Mouse (Mus musculus) layer of hippocampus, adult 8-10 months (tissue): Measurements from ENCODE around the gene Tlr7. TPM values are rescaled to one million over a fixed set of nuclear protein-coding genes. Genes with fewer than 3 reads are reported as not detected.
"Not testable (repeated sequence)": the region's sequence is repeated elsewhere in the genome, so short reads cannot be mapped to it uniquely, and the experiment has no call there.

ENCODE experiments used
- DNase-seq, 2 experiments: peaks; one replicate each; pipeline ENCODE4 v3.0.0; 2022; ENCODE audit warnings: low spot score in 2 of 2
- total RNA-seq, 4 experiments: library from RNA; stranded (reverse); gene quantifications; 2 replicates each; pipeline ENCODE4 v1.2.4; 2022

The Tlr7 gene
- total RNA-seq: 10 to 100 TPM in 1 of 4 experiments, 1 to 10 TPM in 3; 2.7 to 14.3 (median 5.7) TPM

DNA sequence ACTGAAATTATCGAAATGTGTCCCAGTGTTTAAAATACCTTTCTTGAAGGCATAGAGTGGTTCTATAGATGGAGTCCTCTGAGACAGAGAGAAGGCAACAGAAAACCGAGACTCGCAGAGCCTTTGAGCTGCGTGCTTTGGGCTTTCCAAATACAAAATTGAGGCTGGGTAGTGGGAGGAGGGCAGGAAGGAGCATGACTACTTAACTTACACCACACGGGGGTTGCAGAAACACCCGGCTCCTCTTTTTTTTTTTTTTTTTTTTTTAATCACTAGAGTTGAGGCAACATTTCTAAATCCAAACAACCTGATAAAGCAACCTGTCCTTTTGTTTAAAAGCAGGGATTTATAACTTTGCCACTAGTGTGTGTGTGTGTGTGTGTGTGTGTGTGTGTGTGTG is at the start of gene Tlr7:
TSS of gene Tlr7 (minus strand) at position 160 of the 400 bp plus-strand sequence.
- no peak for DNase-seq

DNA sequence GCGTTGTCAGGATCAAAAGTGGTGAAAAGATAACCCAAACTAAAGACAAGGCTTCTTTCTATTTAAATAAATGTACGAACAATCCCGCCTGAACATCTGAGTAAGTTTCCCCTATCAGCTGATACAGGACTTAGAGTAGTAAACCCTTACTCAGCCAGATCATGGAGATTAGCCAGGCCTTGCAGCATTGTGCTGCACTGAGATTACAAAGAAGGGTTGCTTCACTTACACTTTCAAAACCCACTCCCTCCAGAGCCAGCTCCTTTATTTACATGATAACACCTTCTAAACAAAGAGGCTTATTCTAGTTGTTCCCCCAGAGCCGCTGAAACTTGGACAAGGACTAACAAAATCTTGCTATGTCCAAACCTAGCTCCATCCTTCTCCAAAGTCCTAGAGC is 49.7 kb upstream of the Tlr7 start:
- DNase-seq: no peak

DNA sequence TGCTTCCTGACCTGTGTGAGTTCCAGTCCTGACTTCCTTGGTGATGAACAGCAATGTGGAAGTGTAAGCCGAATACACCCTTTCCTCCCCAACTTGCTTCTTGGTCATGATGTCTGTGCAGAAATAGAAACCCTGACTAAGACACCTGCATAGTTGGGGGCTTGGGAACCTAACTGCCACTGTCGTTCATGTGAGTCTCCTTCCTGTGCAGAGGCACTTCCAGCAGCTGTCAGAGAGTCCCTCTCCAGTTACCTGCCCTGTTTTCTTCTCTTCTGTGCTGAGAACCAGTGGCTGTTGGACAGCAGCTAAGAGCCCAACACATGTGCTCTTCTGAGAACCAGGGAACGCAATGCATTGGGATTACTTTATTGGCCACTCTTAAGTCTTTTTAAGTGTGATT is 30.9 kb upstream of the Tlr7 start:
- not testable (repeated sequence) for DNase-seq

- DNase-seq: no peak
Measured at GRCm38 (mm10) chrX:167359704-167360103, 29.3 kb upstream of the Tlr7 start.

DNA sequence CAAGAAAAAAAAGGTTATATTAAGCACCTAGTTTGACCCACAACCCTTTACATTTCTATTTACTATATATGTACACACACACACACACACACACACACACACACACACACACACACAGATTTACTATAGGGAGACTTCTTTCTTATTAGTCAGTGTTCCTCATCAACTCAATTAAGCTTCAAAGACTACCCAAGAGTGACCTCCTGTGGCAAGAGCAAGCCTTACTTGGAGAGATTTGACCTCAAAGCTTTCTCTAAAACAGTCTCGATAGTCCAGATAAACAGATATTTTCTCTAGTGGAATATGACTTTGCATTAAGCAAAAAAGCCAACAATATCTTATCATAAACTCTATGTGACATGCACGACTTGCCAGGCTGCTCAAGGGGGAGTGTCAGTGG is 27.1 kb upstream of the Tlr7 start:
- peak in 1 of 2 experiments; percentile 3 for DNase-seq

DNA sequence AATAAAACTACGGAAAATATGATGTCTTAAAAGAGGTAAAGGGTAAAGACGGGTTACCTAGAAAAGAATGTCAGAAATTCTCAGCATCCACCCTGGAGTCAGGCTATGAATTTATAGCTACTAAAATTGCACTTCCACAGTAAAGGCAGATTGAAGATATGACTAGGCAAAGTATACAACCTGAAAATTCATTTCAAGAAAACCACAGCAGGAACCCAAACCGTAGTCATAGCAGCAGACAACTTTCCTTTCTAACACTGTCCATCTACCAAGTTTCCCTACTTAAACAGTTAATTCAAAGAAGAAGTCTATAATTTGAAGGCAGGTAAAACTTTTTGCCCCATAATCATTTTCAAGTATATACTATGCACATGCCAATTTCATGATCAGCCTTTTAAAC is 25.6 kb upstream of the Tlr7 start:
- DNase-seq: no peak

GRCm38 (mm10) chrX:167353617-167354016 is 23.3 kb upstream of the Tlr7 start:
- no peak for DNase-seq

- DNase-seq: no peak
Measured at GRCm38 (mm10) chrX:167346440-167346839, 16.1 kb upstream of the Tlr7 start.

DNA sequence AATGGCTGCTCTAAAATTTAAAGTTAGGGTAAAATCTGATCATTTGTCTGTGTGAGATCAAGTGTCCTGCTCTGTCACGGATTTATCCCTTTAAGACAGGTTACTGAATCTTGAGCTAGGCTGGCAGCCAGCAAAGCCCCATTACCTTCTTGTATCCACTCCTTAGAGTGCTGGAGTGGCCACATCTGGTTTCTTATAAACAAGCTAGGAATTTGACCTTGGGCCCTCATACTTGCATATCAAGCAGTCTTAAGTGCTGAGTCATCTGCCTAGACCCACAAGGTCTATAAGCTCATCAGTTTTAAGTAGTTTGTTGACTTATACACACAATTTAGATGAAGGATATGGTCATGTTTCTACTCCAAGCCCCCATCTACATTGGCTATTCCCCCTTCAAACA is 14.0 kb upstream of the Tlr7 start:
- no peak for DNase-seq

- DNase-seq: no peak
Measured at GRCm38 (mm10) chrX:167341811-167342210, 11.5 kb upstream of the Tlr7 start.

DNA sequence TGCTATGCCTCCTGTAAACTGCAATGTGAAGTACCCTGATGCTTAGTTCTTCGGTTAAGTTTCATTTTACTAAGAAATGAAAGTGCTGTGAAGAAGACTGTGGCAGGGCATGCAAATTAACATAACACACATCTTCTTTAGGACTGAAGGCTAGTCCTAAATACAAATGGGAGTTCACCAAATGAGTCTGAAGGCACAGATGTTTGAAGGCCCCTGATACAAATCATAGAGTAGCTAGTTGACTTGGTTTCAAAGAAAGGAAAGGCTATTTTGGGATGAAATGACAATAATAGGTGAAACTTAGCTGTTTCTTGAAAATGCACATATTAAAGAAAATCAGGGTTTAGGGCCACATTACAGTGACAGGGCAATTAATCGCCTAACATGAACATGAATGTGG is 9.8 kb upstream of the Tlr7 start:
- DNase-seq: no peak

DNA sequence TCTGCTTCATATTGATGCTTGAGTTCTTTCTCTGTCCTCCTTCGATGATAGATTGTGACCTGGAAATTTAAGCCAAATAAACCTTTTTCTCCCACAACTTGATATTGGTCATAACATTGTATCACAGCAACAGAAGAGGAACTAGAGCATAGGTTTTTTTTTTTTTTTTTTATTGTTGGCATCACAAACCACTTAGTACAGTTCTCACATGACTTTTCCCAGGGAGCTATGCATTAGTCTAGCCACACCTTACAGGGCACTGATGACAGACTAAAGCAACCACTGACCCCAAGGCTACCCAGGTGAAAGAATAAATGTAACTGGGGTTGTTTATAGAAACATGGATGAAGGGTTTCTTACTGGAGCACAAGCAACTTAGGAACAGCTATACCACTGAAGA is 7.6 kb upstream of the Tlr7 start:
- no peak for DNase-seq

DNA sequence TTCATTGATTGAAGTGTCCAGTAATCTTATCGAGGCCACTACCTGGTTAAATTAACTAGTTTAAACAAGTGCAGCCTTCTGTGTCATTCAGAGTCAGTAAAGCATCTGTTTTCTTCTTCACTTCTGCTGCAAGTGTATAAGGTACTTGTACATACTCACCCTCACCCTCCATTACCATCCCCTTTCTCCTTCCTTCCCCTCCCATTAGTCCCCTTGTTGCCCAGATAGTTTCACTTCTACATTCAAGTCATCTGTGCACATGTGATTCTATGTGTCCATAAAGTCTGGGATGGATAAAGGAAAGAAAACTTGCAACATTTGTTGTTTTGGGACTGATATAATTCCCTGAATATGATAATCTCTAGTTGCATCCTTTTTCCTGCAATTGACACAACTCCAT is 4.2 kb upstream of the Tlr7 start:
- no peak for DNase-seq

DNA sequence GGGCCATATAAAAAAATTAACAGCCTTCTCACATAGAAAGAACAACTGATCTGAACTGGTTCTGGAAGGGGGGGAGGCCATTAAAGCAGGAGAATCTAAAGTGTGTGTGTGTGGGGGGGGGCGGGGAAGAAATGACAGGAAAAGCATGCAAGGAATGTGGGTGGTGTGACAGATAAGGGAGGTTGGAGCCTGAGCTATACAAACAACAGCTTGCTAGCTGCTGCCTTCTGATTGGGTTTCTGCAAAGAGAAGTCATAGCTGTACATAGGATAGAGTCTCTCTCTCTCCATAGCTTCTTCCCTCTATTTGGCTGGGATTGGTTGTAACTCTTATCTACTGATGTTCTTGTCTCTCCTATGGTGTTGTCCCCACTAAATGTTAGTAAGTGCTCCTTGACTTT is 2.2 kb upstream of the Tlr7 start:
- no peak for DNase-seq

DNA sequence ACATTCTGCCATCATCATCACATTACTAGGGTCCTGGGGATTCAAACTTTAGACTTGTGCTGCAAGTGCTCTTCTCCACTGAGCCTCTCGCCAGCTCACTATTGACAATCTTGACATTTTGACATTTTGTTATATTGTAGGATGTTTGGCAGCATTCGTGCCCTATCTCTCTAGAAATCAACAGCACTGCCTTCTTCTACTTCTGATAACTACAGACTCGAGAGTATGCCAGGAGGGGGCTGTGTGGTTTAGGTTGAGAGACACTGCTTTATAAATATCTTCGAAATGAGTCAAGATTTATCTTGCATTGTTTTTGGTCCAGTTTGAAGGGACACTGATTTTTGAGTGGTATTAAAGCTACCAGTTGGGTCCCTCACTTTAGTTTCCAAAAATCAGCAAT is 635 bp upstream of the Tlr7 start:
- DNase-seq: no peak

GRCm38 (mm10) chrX:167329620-167330019 is 738 bp downstream of the Tlr7 start:
- DNase-seq: no peak

GRCm38 (mm10) chrX:167329098-167329497 is 1.3 kb downstream of the Tlr7 start:
- peak; percentile 14 for DNase-seq

DNA sequence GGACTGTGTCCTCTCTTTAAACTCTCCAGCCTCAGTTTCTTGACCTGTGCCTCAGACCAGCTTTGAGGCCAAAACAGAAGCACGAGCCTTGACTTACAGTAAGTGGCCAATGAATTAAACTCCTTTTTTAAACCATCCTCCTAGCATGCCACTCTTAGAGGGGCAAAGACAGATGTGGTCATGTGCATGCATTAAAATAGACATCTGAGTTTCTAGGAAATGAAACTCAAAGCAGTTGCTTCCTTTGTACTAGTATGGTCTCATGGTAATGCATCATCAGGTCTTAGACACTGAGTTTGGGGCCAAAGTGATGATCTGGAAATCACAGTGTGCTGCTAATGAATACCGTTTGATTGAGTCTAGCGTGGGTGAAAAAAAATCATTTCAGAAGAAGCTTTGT is 1.8 kb downstream of the Tlr7 start:
- DNase-seq: no peak

DNA sequence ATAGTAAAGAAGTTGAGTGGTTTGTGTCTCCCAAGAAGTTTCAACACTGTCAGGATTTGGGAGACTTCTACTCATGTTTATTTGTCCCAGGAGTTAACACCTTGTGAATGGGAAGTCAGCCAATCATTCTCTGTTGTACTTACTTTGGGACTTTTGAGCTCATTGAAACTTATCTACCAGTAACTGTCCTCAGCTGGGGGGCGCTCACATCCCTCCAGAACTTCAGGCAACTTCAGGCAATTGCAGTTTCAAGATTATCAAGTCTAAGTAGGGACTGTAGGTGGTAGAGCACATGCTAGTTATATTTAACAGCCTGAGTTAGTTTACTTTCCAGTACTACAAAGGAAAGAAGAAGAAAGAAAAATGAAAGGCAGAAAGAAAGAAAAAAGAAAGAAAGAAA is 6.6 kb downstream of the Tlr7 start:
- DNase-seq: no peak

DNA sequence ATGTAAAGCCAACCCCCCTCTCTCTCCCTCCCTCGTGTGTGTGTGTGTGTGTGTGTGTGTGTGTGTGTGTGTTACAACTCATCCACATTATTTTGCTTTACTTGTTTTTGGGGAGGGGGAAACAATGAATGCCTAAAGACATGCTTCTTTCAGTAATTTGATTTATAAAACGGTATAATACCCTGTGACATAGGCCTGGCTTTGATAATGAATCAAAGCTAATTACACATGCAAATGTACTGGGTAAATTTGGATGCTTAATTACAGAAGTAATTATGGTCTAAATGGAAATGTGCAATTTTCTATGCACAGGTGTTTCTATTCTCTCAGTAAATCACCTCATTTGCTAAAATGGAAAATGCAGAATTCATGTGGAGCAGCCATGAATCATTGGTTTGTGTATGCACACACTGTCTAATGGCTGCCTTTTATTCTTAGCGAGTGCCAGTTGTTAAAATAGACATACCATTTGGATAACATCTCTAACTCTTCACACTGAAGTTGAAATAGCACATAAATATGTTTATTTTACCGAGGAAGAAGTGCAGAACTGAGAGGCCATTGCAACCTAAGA is 9.0 kb downstream of the Tlr7 start:
- DNase-seq: no peak

DNA sequence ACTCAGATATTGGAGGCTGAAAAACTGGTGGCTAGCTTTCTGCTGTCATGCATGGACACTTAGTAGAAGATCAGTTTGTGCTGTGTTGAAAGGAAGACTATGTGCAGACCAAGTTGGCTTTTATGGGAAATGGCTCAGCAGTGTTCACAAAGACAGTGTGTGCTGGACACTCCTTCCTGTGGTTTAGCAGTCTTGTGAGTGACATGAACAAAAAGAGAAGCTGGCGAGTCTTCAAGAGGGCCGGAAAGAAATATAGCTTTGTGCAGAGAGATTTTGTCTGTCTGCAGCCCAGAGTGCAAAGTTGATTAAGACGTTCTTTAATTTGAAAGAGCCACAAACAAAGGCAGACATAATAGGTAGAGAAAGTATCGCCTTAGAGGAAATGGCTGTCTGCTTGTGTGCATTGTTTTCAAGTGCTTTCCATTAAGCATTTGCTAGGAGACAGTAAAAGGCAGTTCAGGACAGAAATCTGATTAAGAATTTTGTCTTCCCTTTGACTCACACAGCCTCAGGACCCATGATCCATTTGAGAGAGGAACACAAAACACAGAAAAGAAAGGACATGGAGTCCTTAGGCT is 11.4 kb downstream of the Tlr7 start:
- DNase-seq: no peak

DNA sequence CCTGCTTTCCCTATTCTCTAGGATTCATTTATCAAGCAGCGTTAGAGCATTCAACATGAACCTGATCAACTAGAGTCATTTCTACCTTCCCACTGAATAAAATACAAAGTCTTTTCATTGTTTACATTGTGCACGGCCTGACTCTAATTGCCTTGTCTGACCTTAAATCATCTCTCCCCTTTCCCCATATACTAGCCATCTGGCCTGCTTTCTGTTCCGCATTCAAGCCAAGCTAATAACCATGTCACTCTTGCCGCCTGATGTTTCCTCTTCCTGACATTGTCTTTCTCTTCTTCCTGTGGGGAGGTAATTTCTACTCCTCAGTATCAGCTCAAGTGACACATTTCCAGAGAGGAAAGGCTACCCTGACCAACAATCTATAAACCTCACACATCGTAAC is 14.6 kb downstream of the Tlr7 start:
- no peak for DNase-seq

- no peak for DNase-seq
Measured at GRCm38 (mm10) chrX:167315093-167315726, 15.1 kb downstream of the Tlr7 start.
